Mouse (Mus musculus): Measurements from ENCODE around the gene Pate4.

DNA sequence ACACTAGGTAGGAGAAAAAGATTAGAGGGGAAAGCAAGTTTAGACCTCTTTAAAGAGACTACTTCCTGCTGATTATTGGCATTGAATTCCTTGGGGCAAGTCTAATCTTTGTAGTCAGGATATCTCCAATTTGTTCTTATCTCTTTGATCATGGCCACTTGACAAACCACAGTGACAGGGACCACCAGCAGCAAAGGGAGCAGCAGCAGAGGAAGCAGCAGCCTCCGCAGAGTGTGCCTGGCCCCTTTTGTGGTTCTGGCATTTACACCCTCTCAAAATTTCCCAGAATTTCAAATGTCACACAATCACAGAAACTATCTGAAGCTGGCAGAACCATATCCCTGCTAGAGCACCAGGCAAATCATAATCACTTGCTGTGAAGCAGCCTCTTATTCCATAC is 24.1 kb downstream of the Pate4 start:
- TF ChIP-seq CTCF (IDR thresholded peaks at IDR 0.05) (no peak), POLR2A (IDR thresholded peaks at IDR 0.05; ENCODE audit: insufficient read depth, low read depth, low read length) (no peak)
